Mouse (Mus musculus): ENCODE results near the gene Kcna2. TPM values are rescaled to one million over a fixed set of nuclear protein-coding genes. Genes with fewer than 3 reads are reported as not detected.

Kcna2 gene
- total RNA-seq, 2 experiments from 2014 or later = 91.3 to 91.6 TPM

GRCm38 (mm10) chr3:107150872-107151540 lies 50.1 kb downstream of the Kcna2 start:
- peak; percentile 35 to 48 for DNase-seq

GRCm38 (mm10) chr3:107153772-107154655 lies 53.1 kb downstream of the Kcna2 start:
- DNase-seq = no peak

GRCm38 (mm10) chr3:107158856-107159255 lies 57.9 kb downstream of the Kcna2 start:
- DNase-seq = peak in 1 of 2 experiments; percentile 33

GRCm38 (mm10) chr3:107159418-107159817 lies 58.5 kb downstream of the Kcna2 start:
- no peak for DNase-seq

- DNase-seq = peak; percentile 34 to 35
These were observed 58.9 kb downstream of the Kcna2 start for GRCm38 (mm10) chr3:107159859-107160324.

GRCm38 (mm10) chr3:107162741-107163140 lies 61.8 kb downstream of the Kcna2 start:
- DNase-seq = no peak

Other genes starting within 250 kb of the Kcna2 start
- 10 to 100 TPM; 20.3 to 21.8 TPM for gene Kcna3, start 65.0 kb upstream of the Kcna2 start, total RNA-seq (2021)
- gene Kcna10, start 81.9 kb downstream of the Kcna2 start, total RNA-seq (2021) = not detected
- under 1 TPM in 1 of 2 experiments, not detected in 1; 0.30 TPM for gene Cym, start 120.6 kb downstream of the Kcna2 start, total RNA-seq (2021)
- gene A630076J17Rik, start 129.5 kb downstream of the Kcna2 start, total RNA-seq (2021) = not detected
- not detected for gene Prok1, start 138.6 kb downstream of the Kcna2 start, total RNA-seq (2021)
- 10 to 100 TPM; 64.0 to 79.4 TPM for gene Lamtor5, start 177.7 kb downstream of the Kcna2 start, total RNA-seq (2021)
- gene Slc16a4, start 190.1 kb downstream of the Kcna2 start, total RNA-seq (2021) = 1 to 10 TPM in 1 of 2 experiments, under 1 TPM in 1; 0.86 to 1.1 TPM
- gene Rbm15, start 232.5 kb downstream of the Kcna2 start, total RNA-seq (2021) = 10 to 100 TPM; 25.9 to 28.0 TPM